Mouse (Mus musculus) left cerebral cortex, postnatal 14 days (tissue): Measurements from ENCODE around the gene Tmem35b. TPM values are rescaled to one million over a fixed set of nuclear protein-coding genes. Genes with fewer than 3 reads are reported as not detected.
"Not testable (repeated sequence)": the region's sequence is repeated elsewhere in the genome, so short reads cannot be mapped to it uniquely, and the experiment has no call there.

Experiments
- DNase-seq, 2 experiments: peaks; one replicate each; pipeline ENCODE4 v3.0.0; 2021 to 2022; ENCODE audit warnings: low spot score in 2 of 2, mixed read lengths in 1 of 2
- intact Hi-C: fragments of 180-260 bp; cut with DNase I; formaldehyde crosslinking; loops from one replicate; pipeline ENCODE4 v1.15.1; 2025
- long read RNA-seq, 2 experiments: library from polyadenylated mRNA; stranded (forward); transcript quantifications; one replicate each; pipeline ENCODE4 v2.0.0; 2021
- total RNA-seq, 2 experiments: library from RNA; stranded (reverse); gene quantifications; 2 replicates each; pipeline ENCODE4 v1.2.3; 2021

Gene Tmem35b
- total RNA-seq, result 1 to 10 TPM; 3.8 to 4.0 TPM
- long read RNA-seq, experiment 1, result 0 reads
- long read RNA-seq, experiment 2, partial matches to known transcripts, result 1 of 1 reads
- long read RNA-seq, experiment 2, other reads (novel, unspliced or antisense), result 0 of 1 reads

GRCm38 (mm10) chr4:127123391-127123790, at the start of gene Tmem35b:
Tmem35b (plus strand) TSS chr4:127123691.
- intact Hi-C loops, result no loop called here
- DNase-seq, result no peak

DNA sequence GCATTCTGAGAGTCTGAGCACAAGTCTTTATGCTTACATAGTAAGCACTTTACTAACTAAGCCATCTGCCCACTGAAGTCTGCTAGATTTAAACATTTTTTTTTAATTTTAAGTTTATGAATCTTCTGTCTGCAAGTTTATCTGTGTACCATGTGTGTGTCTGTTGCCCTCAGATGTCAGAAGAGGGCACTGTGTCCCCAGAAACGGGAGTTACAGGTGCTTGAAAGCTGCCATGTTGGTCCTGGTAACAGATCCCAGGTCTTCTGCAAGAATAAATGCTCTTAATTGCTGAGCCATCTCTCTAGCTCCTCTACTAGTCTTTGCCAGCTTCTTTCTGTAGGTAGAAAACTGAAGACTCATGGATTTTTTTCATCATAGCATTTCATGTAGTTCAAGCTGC, 48.6 kb upstream of the Tmem35b start:
- no peak for DNase-seq
- intact Hi-C loops, result loop anchor here (5.0 kb wide), 1 partner anchor 167 kb away; the partner anchor contains the start of gene Smim12

- intact Hi-C loops, result loop anchor here (5.0 kb wide), 1 partner anchor 165 kb away; the partner anchor contains the start of gene Smim12
- peak; percentile 96 to 99 for DNase-seq
Measured at GRCm38 (mm10) chr4:127076875-127077548, 46.5 kb upstream of the Tmem35b start, which contains the start of gene Zmym6. Zmym6 (plus strand) TSS chr4:127077383.

- intact Hi-C loops, result no loop called here
- DNase-seq, result no peak
Measured at GRCm38 (mm10) chr4:127080806-127081205, 42.7 kb upstream of the Tmem35b start.

- intact Hi-C loops, result no loop called here
Measured at GRCm38 (mm10) chr4:127083131-127083530, 40.4 kb upstream of the Tmem35b start.

GRCm38 (mm10) chr4:127085761-127086160, 37.7 kb upstream of the Tmem35b start:
- DNase-seq, result no peak
- intact Hi-C loops, result no loop called here

More at GRCm38 (mm10) chr4:127083131-127083530, 40.4 kb upstream of the Tmem35b start:
- DNase-seq, result no peak

DNA sequence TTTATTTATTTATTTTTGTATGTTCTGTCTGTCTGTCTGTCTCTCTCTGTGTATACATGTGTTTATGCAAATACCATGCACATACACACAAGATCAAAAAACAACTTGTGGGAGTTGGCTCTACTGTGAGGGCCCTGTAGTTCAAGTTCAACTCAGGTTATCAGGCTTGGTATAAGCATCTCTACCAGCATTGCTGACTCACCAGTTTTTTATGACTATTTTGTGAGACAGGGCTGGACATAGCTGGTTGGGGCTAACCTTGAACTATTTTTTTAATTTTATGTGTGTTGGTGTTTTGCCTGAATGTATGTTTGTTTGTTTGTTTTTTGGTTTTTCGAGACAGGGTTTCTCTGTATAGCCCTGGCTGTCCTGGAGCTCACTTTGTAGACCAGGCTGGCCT, 32.3 kb upstream of the Tmem35b start:
- intact Hi-C loops, result no loop called here
- no peak for DNase-seq

- intact Hi-C loops, result no loop called here
Measured at GRCm38 (mm10) chr4:127095090-127095489, 28.4 kb upstream of the Tmem35b start.

DNA sequence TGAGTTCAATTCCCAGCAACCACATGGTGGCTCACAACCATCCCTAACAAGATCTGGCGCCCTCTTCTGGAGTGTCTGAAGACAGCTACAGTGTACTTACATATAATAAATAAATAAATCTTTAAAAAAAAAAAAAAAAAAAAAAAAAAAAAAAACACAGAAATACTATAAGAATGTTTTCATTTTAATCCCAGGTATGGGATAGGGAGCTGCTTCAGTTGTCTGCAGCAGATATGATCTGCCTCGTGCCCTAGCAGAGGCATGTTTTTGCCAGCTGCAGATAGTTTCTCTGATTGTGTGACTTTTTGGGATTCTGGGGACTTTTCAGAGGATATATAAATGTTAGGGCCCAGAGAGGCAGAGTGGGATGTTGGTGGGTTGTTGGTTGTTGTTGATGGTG, 23.9 kb upstream of the Tmem35b start:
- intact Hi-C loops, DNase-seq: not testable (repeated sequence)

More at GRCm38 (mm10) chr4:127095090-127095489, 28.4 kb upstream of the Tmem35b start:
- no peak for DNase-seq

DNA sequence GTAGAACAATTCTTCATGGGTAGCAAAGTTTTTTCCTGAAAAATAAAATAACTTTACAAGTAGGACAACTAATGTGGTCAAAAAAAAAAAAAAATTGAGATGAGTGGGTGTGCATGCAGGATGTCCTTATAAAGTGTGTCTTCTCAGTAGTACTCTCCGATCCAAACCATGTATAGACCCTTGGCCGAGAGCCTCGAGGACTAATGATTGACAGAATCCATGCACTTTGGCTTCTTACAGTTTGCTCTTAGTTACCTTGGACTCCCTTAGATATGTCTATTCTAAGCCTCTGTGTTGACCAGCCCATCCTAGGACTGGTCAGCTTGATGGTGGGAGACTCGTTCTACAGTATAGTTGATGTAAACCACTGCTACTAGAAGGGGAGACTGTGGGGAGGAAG, 15.9 kb upstream of the Tmem35b start:
- no peak for DNase-seq
- intact Hi-C loops, result no loop called here

- intact Hi-C loops, result no loop called here
- DNase-seq, result no peak
Measured at GRCm38 (mm10) chr4:127110570-127110969, 12.9 kb upstream of the Tmem35b start.

- intact Hi-C loops, result no loop called here
- no peak for DNase-seq
Measured at GRCm38 (mm10) chr4:127124331-127124730, 840 bp downstream of the Tmem35b start.

GRCm38 (mm10) chr4:127125834-127126463, 2.5 kb downstream of the Tmem35b start:
- DNase-seq, result peak; percentile 4 to 59

DNA sequence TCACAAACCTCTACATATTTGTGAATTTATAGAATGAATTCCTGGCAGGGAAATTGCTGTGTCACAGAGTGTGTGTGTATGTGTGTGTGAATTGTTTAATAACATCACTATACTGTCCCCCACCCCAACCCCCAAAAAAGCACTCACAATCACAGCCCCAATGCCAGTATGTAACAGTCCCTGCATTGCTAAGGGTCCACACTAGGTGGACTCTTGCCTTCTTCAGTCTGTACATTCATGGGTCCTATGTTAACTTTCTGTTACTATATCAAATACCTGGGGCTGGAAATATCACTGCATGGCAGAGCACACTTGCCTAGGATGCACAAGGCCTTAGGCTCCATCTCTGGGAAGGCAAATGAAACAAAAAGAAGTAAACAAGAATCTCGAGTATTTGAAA, 11.2 kb downstream of the Tmem35b start:
- intact Hi-C loops, result no loop called here
- DNase-seq, result no peak

More at GRCm38 (mm10) chr4:127125834-127126463, 2.5 kb downstream of the Tmem35b start:
- intact Hi-C loops, result no loop called here

DNA sequence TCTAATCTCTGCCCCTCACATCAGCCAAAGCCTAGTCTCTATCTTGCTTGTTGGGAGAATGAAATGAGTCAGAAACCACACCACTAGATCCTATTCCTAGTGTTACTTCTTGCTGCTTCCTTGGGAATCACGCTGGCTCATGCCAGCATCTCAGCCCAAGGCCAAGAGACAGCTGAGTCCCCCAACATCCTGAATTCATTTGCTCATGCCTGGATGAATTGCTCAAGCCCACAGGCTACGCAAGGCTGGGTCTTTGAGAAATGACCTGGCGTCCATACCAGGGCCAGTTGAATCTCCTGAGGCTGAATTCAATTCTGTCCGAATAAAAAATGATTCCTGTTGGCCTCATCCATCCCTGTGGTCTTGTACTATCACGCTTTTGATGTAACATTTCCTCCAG, 14.1 kb downstream of the Tmem35b start:
- intact Hi-C loops, result no loop called here
- DNase-seq, result no peak

DNA sequence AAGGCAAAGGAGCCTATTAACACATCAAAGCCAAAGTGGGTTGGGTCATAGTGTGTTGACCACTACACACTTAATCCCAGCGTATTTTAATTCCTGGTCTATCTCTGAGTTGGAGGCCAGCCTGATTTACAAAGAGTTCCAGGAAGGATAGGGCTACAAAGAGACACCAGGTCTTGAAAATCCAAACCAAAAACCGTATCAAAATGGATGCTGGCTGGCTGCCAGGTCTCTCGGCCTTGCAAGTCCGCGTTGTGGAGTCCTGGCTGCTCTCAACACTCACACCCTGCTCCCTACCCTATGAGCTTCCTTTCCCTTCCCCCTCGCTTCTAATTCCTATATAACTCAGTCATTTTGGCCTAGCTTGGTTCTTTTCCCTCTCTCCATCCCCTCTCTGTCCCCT, 15.0 kb downstream of the Tmem35b start:
- DNase-seq, result no peak
- intact Hi-C loops, result no loop called here

DNA sequence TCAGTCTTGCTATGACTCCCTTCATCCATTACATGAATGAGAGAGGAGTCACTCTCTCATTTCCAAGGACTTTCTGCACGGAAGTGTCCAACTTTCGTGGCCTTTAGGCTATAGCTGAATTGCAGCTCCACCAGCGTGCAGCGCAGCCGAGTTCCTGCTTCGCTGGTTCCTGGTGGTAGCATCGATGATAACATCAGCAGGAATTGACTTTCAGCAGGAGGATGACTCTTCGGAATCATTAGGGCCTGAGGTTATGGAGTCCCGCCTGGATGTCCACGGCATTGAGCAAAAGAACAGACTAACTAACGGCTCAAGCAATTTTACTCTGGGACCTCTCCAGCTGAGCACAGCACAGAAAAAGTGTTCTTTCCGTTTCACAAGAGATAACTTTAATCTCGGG, 26.5 kb downstream of the Tmem35b start:
- DNase-seq, result no peak
- intact Hi-C loops, result no loop called here

- no peak for DNase-seq
- intact Hi-C loops, result no loop called here
Measured at GRCm38 (mm10) chr4:127153345-127153744, 29.9 kb downstream of the Tmem35b start.

DNA sequence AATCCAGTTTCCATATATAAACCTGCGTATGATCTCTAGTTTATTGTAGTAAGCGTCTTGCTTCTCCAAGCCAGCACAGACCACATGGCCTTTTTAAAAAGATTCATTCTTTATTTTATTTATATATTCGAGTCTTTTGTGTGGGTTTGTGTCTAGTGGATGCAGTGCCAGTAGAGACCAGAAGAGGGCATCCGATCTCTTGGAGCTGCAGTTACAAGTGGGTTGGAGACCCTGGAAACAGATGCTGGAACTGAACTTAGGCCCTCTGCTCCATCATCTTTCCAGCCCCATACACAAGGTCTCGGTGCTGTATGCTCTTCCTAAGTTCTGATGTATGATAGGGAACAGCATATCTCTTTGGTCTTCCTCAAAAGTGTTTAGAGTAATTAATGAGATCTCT, 32.3 kb downstream of the Tmem35b start:
- intact Hi-C loops, result no loop called here
- DNase-seq, result no peak

DNA sequence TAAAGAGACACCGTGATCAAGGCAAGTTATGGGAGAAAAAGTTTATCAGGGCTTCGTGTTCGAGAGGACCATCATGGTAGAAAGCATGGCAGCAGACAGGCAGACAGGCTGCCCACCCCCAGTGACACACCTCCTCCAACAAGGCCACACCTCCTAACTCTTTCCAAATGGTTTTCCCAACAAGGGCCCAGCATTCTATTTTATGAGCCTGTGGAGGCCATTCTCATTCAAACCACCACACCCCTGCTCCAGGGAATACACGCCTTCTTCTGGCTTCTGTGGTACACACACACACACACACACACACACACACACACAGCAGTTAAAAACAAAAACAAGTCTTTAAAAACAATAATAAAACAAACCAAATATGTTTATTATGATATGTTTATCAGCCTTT, 34.3 kb downstream of the Tmem35b start:
- no peak for DNase-seq
- intact Hi-C loops, result no loop called here

GRCm38 (mm10) chr4:127163926-127164325, 40.4 kb downstream of the Tmem35b start:
- intact Hi-C loops, result loop anchor here (10.0 kb wide), 1 partner anchor 161 kb away; no protein-coding TSS in a partner anchor

More at GRCm38 (mm10) chr4:127163926-127164325, 40.4 kb downstream of the Tmem35b start:
- DNase-seq, result no peak
